Mouse (Mus musculus) effector memory CD4-positive, alpha-beta T cell, adult 7 months (primary cell): ENCODE data around the gene Dnah8. TPM values are rescaled to one million over a fixed set of nuclear protein-coding genes. Genes with fewer than 3 reads are reported as not detected.

Source experiments
- polyA plus RNA-seq: library from polyadenylated mRNA; unstranded; fragments of 100-300 nt; shearing (Covaris generic); gene quantifications from one replicate; pipeline ENCODE4 v1.2.1, GENCODE M21; 2017

Dnah8 gene
- polyA plus RNA-seq, result 13.9 TPM

DNA sequence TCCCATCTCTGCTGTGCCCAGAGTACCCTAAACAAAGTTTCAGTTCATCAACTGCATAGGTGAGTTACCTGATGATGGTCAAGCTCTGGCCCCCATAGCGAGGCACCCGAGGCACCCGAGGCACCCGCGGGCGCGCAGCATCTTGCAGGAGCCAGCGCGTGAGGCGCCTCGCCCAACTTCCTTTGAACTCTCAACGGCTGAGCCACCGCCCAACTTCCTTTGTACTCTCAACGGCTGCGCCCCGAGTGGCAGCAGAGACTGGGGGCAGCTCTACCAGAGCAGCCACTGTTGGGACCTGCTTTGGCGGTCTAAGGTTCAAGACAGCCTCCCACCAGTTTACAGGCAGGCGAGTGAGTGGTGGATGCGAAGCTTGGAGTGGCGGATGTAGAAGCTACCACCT lies at the start of gene Dnah8:
Gene Dnah8, plus strand, starts transcription at position 223 of the 400 bp plus-strand sequence.

DNA sequence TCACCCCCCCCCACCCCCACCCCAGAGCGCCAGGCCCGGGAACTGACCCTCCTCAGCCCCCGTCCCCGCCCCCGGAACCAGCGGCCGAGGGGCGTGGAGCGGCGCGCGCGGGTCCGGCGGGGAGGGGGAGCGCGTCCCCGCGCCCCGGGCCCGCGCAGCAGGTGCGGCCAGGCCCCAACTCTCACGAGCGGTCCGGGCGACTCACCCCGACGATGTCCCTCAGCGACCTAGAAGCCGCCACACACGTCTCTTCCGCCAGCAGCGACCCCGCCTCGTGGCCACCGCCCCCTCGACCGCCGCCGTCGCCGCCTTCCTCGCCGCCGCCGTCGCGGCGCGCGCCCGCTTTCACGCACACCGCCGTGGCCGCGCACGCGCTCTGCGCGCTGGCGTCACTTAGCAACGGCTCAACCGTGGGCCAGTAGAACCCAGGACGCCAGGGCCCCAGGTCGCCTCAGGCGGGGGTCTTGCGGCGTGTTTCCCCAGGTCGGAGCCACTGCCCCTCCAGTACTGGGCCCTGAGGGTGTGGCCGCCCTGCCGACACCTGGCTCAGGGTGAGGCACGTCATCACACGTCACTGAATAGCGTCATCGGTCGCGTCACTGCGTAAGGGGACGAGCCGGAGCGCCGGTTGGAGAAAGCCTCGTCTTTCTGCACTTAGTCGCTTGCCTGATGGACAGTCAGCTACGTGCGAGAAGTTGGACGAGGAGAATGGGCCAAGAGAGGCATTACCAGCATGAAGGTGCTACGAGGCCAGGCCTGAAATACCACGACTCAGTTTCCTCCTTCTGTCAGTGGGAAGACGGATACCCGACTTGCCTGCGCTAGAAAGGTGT lies 48.0 kb upstream of the Dnah8 start, which contains the start of gene Btbd9:
Gene Btbd9, minus strand, starts transcription at position 548 of the 833 bp plus-strand sequence.

DNA sequence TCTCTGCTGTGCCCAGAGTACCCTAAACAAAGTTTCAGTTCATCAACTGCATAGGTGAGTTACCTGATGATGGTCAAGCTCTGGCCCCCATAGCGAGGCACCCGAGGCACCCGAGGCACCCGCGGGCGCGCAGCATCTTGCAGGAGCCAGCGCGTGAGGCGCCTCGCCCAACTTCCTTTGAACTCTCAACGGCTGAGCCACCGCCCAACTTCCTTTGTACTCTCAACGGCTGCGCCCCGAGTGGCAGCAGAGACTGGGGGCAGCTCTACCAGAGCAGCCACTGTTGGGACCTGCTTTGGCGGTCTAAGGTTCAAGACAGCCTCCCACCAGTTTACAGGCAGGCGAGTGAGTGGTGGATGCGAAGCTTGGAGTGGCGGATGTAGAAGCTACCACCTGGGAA lies 2.6 kb downstream of the Dnah8 start, which contains the start of gene Glo1:
Gene Glo1, minus strand, starts transcription at position 153 of the 400 bp plus-strand sequence.

DNA sequence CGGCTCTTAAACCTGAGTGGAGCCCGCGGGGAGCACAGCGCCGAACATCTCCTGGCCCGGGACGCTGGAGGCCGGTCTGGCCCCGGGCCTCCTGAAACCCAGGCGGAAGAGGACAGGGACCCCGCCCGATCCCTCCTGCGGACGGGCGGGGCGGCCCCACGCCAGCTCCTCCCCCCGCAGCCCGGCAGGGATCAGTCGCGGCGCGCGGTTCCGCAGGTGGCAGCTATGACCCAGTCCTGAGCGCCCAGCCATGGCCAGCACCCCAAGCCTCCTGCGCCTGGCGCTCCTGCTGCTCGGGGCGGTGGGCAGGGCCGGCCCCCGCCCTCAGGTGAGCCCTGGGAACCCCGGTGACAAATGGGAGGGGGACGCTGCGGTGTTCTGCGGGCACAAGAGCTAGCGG lies 277.5 kb downstream of the Dnah8 start, which contains the start of gene Glp1r:
Gene Glp1r, plus strand, starts transcription at position 191 of the 400 bp plus-strand sequence.

Other genes starting within 250 kb of the Dnah8 start
- gene Btbd9, start 47.9 kb upstream of the Dnah8 start, polyA plus RNA-seq, result 83.3 TPM
- 64.4 TPM for gene Glo1, start 2.5 kb downstream of the Dnah8 start, polyA plus RNA-seq